Mouse (Mus musculus) heart, adult 2 months (tissue): ENCODE data around the gene Tnip1. TPM values are rescaled to one million over a fixed set of nuclear protein-coding genes. Genes with fewer than 3 reads are reported as not detected.
"Not testable (repeated sequence)": the region's sequence is repeated elsewhere in the genome, so short reads cannot be mapped to it uniquely, and the experiment has no call there.

Experiments used
- DNase-seq, 2 experiments: peaks; one replicate each; pipeline ENCODE4 v3.0.0; 2021
- H3K27ac ChIP-seq: fragments of 200-600 bp; 2 replicates; pipeline ENCODE4 v1.8.1; 2022
- H3K27me3 ChIP-seq: fragments of 200-500 bp; 2 replicates; pipeline ENCODE4 v1.6.1; 2012; ENCODE audit warnings: mild to moderate bottlenecking, low read length, inconsistent platforms, mixed read lengths; ENCODE audit not compliant: control insufficient read depth, insufficient read depth
- H3K36me3 ChIP-seq: fragments of 200-500 bp; 2 replicates; pipeline ENCODE4 v1.6.1; 2012; ENCODE audit warnings: low read length, inconsistent platforms; ENCODE audit not compliant: control insufficient read depth, insufficient read depth
- H3K4me1 ChIP-seq: fragments of 200-500 bp; 2 replicates; pipeline ENCODE4 v1.6.1; 2011; ENCODE audit warnings: low read length; ENCODE audit not compliant: control insufficient read depth, insufficient read depth
- H3K4me3 ChIP-seq: fragments of 200-600 bp; 2 replicates; pipeline ENCODE4 v1.8.1; 2022
- H3K79me2 ChIP-seq: fragments of 200-500 bp; replicated peaks from 2 replicates; pipeline ENCODE4 v1.6.1; 2012; ENCODE audit warnings: mild to moderate bottlenecking, inconsistent platforms, low read length, moderate library complexity, mixed read lengths; ENCODE audit not compliant: control insufficient read depth, insufficient read depth
- H3K9ac ChIP-seq: fragments of 200-500 bp; 2 replicates; pipeline ENCODE4 v1.6.1; 2012; ENCODE audit warnings: low read depth, mild to moderate bottlenecking, control low read depth, inconsistent platforms, low read length, mixed read lengths
- CTCF ChIP-seq: fragments of 200-600 bp; IDR thresholded peaks from 2 replicates; pipeline ENCODE4 v1.8.1; 2022; ENCODE audit warnings: antibody characterized with exemption, mild to moderate bottlenecking, moderate library complexity
- EP300 ChIP-seq: fragments of 200-500 bp; IDR thresholded peaks from 2 replicates; pipeline ENCODE4 v1.6.1; 2011; ENCODE audit warnings: low read depth, low read length, control low read depth; ENCODE audit not compliant: insufficient read depth
- POLR2A ChIP-seq: fragments of 200-500 bp; IDR thresholded peaks from 2 replicates; pipeline ENCODE4 v1.6.1; 2011; ENCODE audit warnings: mild to moderate bottlenecking, low read depth, low read length, control low read depth; ENCODE audit not compliant: insufficient read depth
- WGBS: fragments of 180-500 bp; shearing (Covaris S2); methylation state at CpG from one replicate; pipeline ENCODE4 v1.1.7; 2018; 5-methylcytosine and 5-hydroxymethylcytosine counted together
- intact Hi-C: fragments of 180-260 bp; cut with DNase I; formaldehyde crosslinking; loops from one replicate; pipeline ENCODE4 v1.15.1; 2025
- polyA plus RNA-seq: library from polyadenylated mRNA; depleted of rRNA; stranded (reverse); fragments of >200 nt; gene quantifications from 2 replicates; pipeline ENCODE4 v1.2.3, GENCODE M21; 2012
- total RNA-seq, 2 experiments: library from RNA; stranded (reverse); gene quantifications; 2 replicates each; pipeline ENCODE4 v1.2.3; 2021

Gene Tnip1
- total and polyA plus RNA-seq, 3 experiments: 25.9 to 34.4 (median 31.9) TPM

DNA sequence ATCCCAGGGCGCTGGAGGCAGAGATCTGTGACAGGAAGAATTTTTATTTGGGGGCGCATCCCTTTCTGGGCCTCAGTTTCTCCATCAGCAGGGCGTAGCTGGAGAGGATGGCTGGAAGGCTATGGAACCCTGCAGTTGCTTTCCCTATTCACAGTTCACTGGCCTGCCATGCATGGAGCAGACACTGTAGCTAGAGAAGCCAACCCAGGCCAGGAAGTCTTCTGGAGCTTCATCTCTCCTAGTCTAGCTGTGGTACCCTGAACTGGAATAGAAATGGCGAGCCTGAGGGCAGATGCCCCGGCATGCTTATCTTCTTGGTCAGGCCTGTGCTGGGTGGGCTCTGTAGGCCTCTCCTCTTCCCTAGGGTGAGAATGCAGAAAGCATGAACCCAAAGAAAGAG is 59.4 kb downstream of the Tnip1 start:
- intact Hi-C loops: no loop called here
- H3K36me3 ChIP-seq: no peaks in the 10 kb centered on the region
- TF ChIP-seq POLR2A (no peak), EP300 (no peak), CTCF (no peak)
- H3K4me3 ChIP-seq: peak overlapping the region; percentile 50
- H3K4me1 ChIP-seq: peaks cover 3% of the 10 kb centered on the region
- DNase-seq: no peak
- no peaks in the 10 kb centered on the region for H3K79me2 ChIP-seq
- 64% methylated on average over 5 of the region's 5 CpGs for WGBS
- H3K27me3 ChIP-seq: no peaks in the 10 kb centered on the region
- peak overlapping the region; percentile 72 for H3K9ac ChIP-seq
- H3K27ac ChIP-seq: peak overlapping the region; percentile 69

DNA sequence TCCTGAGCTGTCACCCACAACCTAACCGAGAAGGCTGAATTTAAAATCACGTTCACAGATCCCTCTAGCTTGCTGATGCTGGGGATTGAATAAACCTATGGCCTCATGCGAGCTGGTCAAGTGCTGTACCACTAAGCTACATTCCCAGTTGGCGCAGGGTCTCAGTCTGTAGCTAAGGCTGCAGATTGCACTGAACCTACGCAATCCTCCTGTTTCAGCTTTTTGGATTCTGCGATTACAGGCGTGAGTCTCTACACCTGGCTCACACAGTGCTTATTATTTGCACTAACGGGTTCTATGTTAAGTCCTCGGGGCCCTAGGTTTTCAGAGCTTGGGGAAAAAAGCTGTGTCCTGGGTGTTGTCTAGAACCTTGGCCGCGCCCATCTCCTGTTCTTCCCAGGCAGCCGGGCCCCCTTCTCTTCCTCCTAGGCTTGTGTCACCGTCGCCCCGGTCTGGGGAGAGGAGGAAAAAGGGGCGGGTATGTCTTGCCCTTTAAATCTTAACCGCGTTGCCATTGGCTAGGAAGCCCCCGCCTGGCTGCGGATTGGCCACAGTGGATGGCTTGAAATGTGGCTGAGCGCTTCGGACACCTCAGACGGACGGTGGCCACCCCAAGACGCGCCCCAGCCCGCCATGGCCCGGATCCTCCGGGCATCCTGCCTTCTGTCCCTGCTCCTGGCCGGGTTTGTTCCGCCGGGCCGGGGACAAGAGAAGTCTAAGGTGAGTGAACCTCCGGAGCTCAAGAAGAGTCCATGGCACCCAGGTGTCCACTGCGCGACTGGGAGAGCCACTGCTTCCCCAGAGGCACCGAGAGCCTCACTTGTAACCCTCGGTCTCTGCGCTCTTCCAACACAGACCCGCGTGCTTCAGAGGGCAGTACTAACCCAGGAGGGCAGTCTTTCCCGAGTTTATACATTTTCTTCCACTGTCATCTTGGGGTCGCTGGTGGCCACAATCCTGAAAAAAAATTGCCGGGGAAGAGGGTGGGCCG is 60.1 kb downstream of the Tnip1 start, which contains the start of gene Gpx3:
Gpx3 (plus strand) TSS at position 121 of the 991 bp plus-strand sequence.
- Histone ChIP-seq H3K79me2 (no peaks in the 10 kb centered on the region), H3K9ac (peak within 1 kb of the TSS; percentile 72)
- intact Hi-C loops: no loop called here

DNA sequence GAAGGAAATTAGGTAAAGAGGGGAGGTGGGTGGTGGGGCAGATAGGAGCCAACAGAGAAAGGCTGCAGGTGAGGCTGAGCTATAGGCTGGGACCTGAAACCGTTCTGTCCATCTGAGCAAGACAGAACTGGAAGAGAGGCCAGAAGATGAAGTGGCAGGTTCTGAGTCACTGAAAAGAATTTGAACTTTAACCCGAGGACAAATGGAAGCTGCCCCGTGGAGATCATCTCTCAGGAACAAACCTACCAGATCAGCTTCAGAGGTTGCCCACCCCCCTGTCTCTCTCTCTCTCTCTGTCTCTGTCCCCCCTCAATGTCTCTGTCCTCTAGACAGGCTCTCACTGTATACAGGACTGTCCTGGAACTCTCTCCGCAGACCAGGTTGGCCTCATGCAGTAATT is 63.1 kb downstream of the Tnip1 start:
- no peak for DNase-seq
- H3K9ac ChIP-seq: no peak overlapping the region
- H3K27ac ChIP-seq: no peak overlapping the region
- TF ChIP-seq EP300 (no peak), POLR2A (no peak), CTCF (no peak)
- intact Hi-C loops: no loop called here
- H3K4me3 ChIP-seq: no peak overlapping the region
- H3K27me3 ChIP-seq: no peaks in the 10 kb centered on the region
- 70% methylated on average over 4 of the region's 4 CpGs for WGBS
- H3K4me1 ChIP-seq: peaks cover 1% of the 10 kb centered on the region
- no peaks in the 10 kb centered on the region for H3K79me2 ChIP-seq
- H3K36me3 ChIP-seq: no peaks in the 10 kb centered on the region

More for the DNA sequence above, 60.1 kb downstream of the Tnip1 start, which contains the start of gene Gpx3:
- Histone ChIP-seq H3K4me3 (peak within 1 kb of the TSS; percentile 50), H3K4me1 (peaks cover 3% of the 10 kb centered on the region), H3K27ac (peak within 1 kb of the TSS; percentile 69), H3K36me3 (no peaks in the 10 kb centered on the region), H3K27me3 (no peaks in the 10 kb centered on the region)
- TF ChIP-seq CTCF: no peak
- peak; percentile 83 for TF ChIP-seq POLR2A
- no peak for TF ChIP-seq EP300
- 15% methylated on average over 45 of the region's 45 CpGs for WGBS
- DNase-seq: peak; percentile 87 to 88

DNA sequence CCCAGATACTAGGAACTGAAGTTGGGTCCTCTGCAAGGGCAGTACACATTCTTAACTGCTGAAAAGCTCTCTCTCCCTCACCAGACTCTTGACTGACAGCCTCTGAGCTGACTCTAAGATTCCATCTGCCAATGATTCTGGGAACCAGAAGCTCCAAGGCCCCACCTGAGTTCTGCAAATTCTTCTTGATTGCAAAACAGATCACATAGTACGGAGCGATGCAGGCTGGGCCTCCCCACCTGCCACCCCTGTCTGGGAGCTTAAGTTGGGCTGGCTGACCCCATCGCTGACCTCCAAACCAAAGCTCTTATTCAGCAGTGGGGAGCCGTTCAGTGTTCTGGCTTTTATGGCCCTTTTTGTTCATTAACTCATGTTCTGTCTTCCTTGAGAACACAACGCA is 65.2 kb downstream of the Tnip1 start:
- WGBS: 90% methylated on average over 5 of the region's 5 CpGs
- intact Hi-C loops: no loop called here
- H3K36me3 ChIP-seq: no peaks in the 10 kb centered on the region
- no peak overlapping the region for H3K9ac ChIP-seq
- no peak for TF ChIP-seq CTCF
- TF ChIP-seq EP300: no peak
- no peak for TF ChIP-seq POLR2A
- DNase-seq: no peak
- H3K27ac ChIP-seq: no peak overlapping the region
- no peaks in the 10 kb centered on the region for H3K27me3 ChIP-seq
- no peaks in the 10 kb centered on the region for H3K79me2 ChIP-seq
- no peak overlapping the region for H3K4me3 ChIP-seq
- H3K4me1 ChIP-seq: peaks cover 1% of the 10 kb centered on the region

DNA sequence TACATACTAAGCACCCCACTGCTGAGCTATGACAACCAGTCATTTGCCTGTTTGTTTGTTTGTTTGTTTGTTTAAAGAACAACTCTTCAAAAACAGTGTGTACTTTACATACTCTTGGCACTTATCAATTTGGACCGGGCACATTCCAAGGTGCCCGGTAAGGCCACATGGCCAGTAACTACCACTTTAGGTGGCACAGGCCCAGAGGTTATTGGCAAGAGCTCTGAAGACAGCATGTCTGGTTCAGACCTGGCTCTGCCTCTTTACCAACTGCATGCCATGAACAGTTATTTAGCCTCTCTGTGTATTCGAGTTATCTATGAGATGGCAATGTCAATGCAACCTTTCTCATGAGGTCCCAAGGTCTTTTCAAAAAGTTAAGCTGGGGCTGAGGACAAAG is 66.1 kb downstream of the Tnip1 start:
- H3K27ac ChIP-seq, H3K79me2 ChIP-seq, H3K27me3 ChIP-seq, DNase-seq, H3K9ac ChIP-seq, intact Hi-C loops, H3K4me1 ChIP-seq, H3K4me3 ChIP-seq, H3K36me3 ChIP-seq: not testable (repeated sequence)
- WGBS: 63% methylated on average over 3 of the region's 3 CpGs

DNA sequence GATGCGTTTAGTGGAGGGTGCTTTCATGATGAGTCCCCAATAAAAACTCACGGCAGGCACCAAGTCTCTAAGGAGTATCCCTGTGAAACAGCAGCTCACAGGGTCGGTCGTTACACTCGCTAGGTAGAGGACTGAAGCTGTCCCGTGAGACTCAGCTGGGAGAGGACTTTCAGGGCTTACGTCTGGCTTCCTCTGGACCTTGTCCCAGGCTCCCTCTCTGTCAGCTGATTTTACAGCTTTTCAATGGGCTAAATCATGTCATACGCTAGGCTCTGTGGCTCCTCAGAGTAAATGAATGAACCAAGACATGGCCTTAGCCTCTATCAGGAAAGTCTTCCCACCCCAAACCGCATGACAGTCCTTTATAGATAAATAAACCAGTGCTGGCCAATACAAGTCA is 68.1 kb downstream of the Tnip1 start:
- no peaks in the 10 kb centered on the region for H3K27me3 ChIP-seq
- TF ChIP-seq CTCF: no peak
- TF ChIP-seq POLR2A: no peak
- TF ChIP-seq EP300: no peak
- H3K36me3 ChIP-seq: no peaks in the 10 kb centered on the region
- no peak overlapping the region for H3K9ac ChIP-seq
- DNase-seq: no peak
- 66% methylated on average over 9 of the region's 9 CpGs for WGBS
- no peaks in the 10 kb centered on the region for H3K79me2 ChIP-seq
- H3K27ac ChIP-seq: no peak overlapping the region
- intact Hi-C loops: no loop called here
- H3K4me1 ChIP-seq: no peaks in the 10 kb centered on the region
- no peak overlapping the region for H3K4me3 ChIP-seq
